Mouse (Mus musculus): ENCODE data around the gene Shisa5.

DNA sequence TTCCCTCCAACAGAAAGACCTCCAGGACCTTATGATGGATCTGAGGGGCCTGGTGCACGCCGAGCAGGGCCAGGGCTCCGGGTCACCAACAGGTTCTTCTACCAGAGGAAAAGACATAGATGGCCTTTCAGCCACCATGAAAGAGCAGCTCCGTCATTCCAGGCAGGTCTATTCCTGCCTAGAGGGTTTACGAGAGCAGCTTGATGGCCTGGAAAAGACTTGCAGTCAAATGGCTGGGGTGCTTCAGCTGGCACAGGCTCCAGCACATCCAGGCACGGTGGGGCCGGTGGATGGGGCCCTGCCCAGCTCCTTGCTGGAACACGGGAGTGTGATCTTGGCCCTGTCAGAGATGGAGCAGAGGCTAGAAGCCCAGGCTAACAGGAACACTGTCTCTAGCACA lies 53.4 kb downstream of the Shisa5 start:
- TF ChIP-seq CTCF (IDR thresholded peaks at IDR 0.05; ENCODE audit: low read depth, low read length): no peak
- TF ChIP-seq POLR2A (IDR thresholded peaks at IDR 0.05; ENCODE audit: insufficient read depth, low read length): no peak
- no peak for TF ChIP-seq EP300 (IDR thresholded peaks at IDR 0.05; ENCODE audit: insufficient read depth, low read depth, low read length)

All from ES-Bruce4 (cell line).